Mouse (Mus musculus): Measurements from ENCODE around the gene Gm14496. TPM values are rescaled to one million over a fixed set of nuclear protein-coding genes. Genes with fewer than 3 reads are reported as not detected.
"Not testable (repeated sequence)": the region's sequence is repeated elsewhere in the genome, so short reads cannot be mapped to it uniquely, and the experiment has no call there.

Gene Gm14496
- not detected in 2 replicates for polyA plus RNA-seq (2014; fragmentation: Nextera tagmentation; extraction: Ambion mirVana)

DNA sequence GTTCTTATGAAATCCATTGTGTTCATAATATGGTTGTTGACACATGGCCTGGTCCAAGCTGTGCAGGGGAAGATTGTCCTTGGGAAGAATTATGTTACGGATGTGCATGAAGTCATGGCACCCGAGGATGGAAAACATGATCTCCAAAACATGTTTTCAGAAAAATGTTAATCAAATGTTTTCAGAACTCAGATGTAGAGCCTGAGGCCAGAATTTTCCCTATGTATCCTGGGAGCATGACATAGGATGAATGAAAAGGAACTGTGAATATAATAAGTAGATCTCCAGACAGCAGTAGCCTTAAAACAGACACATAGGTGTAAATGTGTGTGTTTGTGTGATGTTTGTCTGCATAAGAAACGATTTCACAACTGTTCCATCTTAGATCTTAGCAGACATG lies at the start of gene Gm14496:
TSS of gene Gm14496 (plus strand) at position 301 of the 400 bp plus-strand sequence.
- 57% methylated on average over 3 of the region's 3 CpGs for WGBS
- Histone ChIP-seq H3K4me2 (replicated peaks; ENCODE audit: low read depth, low read length) (no peak within 1 kb of the TSS), H3K27me3 (ENCODE audit: control insufficient read depth, insufficient read depth, low read length) (no peaks in the 10 kb centered on the region), H3K4me3 (ENCODE audit: low read length) (no peak within 1 kb of the TSS), H3K27ac (ENCODE audit: low read depth, low read length) (no peak within 1 kb of the TSS), H3K9me3 (ENCODE audit: control insufficient read depth, low read length) (no peaks in the 10 kb centered on the region), H3K4me1 (ENCODE audit: control insufficient read depth, insufficient read depth, low read length) (no peaks in the 10 kb centered on the region), H3K9ac (ENCODE audit: low read depth, low read length) (no peak within 1 kb of the TSS), H3K36me3 (ENCODE audit: control insufficient read depth, insufficient read depth, low read length) (no peaks in the 10 kb centered on the region)
- no peak for ATAC-seq (ENCODE audit: low FRiP score, low TSS enrichment)

DNA sequence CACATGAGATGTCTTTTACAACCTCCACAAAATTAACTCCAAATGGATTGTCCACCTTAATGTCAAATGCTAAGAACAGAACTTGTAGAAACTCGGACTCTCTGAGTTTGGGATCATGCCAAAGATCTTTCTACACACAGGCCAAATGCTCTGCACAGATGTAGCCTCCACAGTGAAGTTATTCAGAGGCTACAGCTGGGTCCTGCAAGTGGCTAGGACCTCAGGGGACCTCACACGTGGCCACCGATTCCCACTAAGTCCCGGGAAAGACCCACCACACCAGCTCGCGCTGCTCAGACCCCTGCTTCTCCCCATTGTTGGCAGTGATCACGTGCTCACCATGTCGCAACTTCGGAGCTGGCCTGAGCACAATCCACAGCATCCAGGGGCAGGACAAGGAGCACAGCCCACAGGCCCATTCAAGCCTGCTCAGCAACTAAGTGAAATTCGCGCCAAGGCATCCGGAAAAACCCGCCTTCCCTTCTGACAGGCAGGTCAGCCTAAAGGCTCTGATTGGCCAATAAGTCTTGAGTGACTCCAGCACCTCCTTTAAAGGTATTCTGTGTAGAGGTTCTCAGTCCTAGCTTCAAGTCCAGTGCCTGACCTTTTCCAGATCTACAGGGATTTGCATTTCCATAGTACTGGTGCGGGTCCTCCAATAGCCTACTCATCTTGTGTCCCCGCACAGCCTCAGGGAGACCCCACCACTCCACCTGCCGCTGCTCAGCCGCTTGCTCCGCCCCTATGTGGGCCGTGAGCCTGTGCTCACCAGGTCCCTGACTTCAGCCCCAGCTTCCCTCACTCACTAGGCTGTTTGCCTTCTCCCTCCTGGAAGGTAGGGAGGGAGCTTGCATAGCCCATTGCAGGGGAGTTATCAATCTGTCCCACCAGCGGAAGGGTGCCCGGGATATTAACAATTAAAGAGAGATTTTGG lies 37.9 kb upstream of the Gm14496 start:
- H3K4me2 ChIP-seq (replicated peaks; ENCODE audit: low read depth, low read length), result peak overlapping the region; percentile 34
- H3K27ac ChIP-seq (ENCODE audit: low read depth, low read length); H3K9ac ChIP-seq (ENCODE audit: low read depth, low read length); H3K27me3 ChIP-seq (ENCODE audit: control insufficient read depth, insufficient read depth, low read length); H3K4me1 ChIP-seq (ENCODE audit: control insufficient read depth, insufficient read depth, low read length); H3K36me3 ChIP-seq (ENCODE audit: control insufficient read depth, insufficient read depth, low read length); H3K9me3 ChIP-seq (ENCODE audit: control insufficient read depth, low read length): not testable (repeated sequence)
- 0 out of 2 replicates have a peak overlapping the region, but pooled peaks have one; percentile 14 for H3K4me3 ChIP-seq (ENCODE audit: low read length)
- ATAC-seq (ENCODE audit: low FRiP score, low TSS enrichment), result peak; percentile 76
- WGBS, result 23% methylated on average over 21 of the region's 21 CpGs

DNA sequence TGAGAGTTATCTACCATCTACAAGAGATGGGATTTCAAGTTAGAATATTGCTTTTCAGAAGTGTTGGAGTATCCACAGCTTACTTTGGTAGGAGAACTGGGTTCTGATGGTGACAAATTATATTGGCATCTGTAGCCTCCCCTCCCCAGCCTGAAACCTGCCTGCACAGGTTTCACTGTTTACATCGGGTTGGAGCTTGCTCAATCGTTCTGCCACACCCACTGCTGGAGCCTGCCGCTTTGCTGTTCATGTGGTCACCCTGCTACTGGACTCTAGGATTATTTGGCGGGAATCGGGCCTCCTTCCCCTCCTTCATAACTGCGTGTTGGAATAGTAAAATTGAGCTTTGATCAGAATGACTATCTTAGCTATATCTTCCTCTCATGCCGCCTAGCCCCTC lies 22.5 kb upstream of the Gm14496 start:
- no peak overlapping the region for H3K4me2 ChIP-seq (replicated peaks; ENCODE audit: low read depth, low read length)
- no peaks in the 10 kb centered on the region for H3K36me3 ChIP-seq (ENCODE audit: control insufficient read depth, insufficient read depth, low read length)
- WGBS, result 79% methylated on average over 7 of the region's 7 CpGs
- H3K9me3 ChIP-seq (ENCODE audit: control insufficient read depth, low read length), result no peaks in the 10 kb centered on the region
- H3K27me3 ChIP-seq (ENCODE audit: control insufficient read depth, insufficient read depth, low read length), result no peaks in the 10 kb centered on the region; the same call in 1 of the 2 replicates
- no peak overlapping the region for H3K4me3 ChIP-seq (ENCODE audit: low read length)
- H3K4me1 ChIP-seq (ENCODE audit: control insufficient read depth, insufficient read depth, low read length), result no peaks in the 10 kb centered on the region
- H3K27ac ChIP-seq (ENCODE audit: low read depth, low read length), result no peak overlapping the region
- H3K9ac ChIP-seq (ENCODE audit: low read depth, low read length), result no peak overlapping the region
- no peak for ATAC-seq (ENCODE audit: low FRiP score, low TSS enrichment)

DNA sequence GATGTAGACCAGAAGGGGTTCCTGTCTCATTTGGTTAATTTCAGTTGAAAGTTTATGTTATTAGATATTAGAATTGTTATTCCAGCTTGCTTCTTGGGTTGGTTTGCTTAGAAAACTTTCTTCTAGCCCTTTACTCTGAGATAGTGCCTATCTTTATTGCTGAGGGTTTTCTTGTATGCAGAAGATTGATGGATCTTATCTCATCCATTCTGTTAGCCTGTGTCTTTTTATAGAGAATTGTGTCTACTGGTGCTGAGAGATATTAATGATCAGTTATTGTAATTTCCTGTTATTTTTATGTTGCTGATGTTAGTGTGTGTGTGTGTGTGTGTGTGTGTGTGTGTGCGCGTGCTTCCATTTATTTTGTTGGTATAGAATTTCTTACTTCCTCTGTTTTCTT lies 21.7 kb upstream of the Gm14496 start:
- Histone ChIP-seq H3K4me1 (ENCODE audit: control insufficient read depth, insufficient read depth, low read length) (no peaks in the 10 kb centered on the region), H3K4me3 (ENCODE audit: low read length) (no peak overlapping the region), H3K27ac (ENCODE audit: low read depth, low read length) (no peak overlapping the region), H3K9ac (ENCODE audit: low read depth, low read length) (no peak overlapping the region), H3K9me3 (ENCODE audit: control insufficient read depth, low read length) (no peaks in the 10 kb centered on the region), H3K36me3 (ENCODE audit: control insufficient read depth, insufficient read depth, low read length) (no peaks in the 10 kb centered on the region), H3K27me3 (ENCODE audit: control insufficient read depth, insufficient read depth, low read length) (no peaks in the 10 kb centered on the region; the same call in 1 of the 2 replicates), H3K4me2 (replicated peaks; ENCODE audit: low read depth, low read length) (no peak overlapping the region)
- no peak for ATAC-seq (ENCODE audit: low FRiP score, low TSS enrichment)
- 95% methylated on average over 2 of the region's 2 CpGs for WGBS

DNA sequence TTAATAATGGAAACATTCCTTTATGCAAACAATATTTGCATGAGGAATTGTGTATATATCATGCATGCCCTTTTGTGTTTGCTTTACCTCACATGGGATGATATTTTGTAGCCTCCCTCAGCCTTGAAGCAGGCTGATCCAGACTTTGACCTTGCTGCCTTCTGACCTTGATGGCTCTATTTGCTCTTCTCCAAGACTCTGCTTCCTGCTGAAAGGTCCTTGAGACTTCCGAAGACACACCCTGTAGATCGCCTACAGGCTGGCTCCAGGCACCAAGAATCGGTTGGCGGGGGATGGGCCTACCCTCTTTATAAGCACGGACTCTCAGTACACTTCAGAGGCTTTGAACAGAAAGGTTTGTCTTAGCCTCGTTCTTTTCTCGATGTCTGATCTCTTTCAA lies 9.0 kb upstream of the Gm14496 start:
- H3K4me3 ChIP-seq (ENCODE audit: low read length); H3K27me3 ChIP-seq (ENCODE audit: control insufficient read depth, insufficient read depth, low read length); H3K4me2 ChIP-seq (replicated peaks; ENCODE audit: low read depth, low read length); H3K9ac ChIP-seq (ENCODE audit: low read depth, low read length); H3K36me3 ChIP-seq (ENCODE audit: control insufficient read depth, insufficient read depth, low read length); H3K27ac ChIP-seq (ENCODE audit: low read depth, low read length); H3K9me3 ChIP-seq (ENCODE audit: control insufficient read depth, low read length); H3K4me1 ChIP-seq (ENCODE audit: control insufficient read depth, insufficient read depth, low read length); ATAC-seq (ENCODE audit: low FRiP score, low TSS enrichment): not testable (repeated sequence)
- WGBS, result 73% methylated on average over 7 of the region's 7 CpGs

Other genes starting within 250 kb of the Gm14496 start
- not detected in 2 replicates for gene Myt1, start 227.8 kb upstream of the Gm14496 start, polyA plus RNA-seq (2014; fragmentation: Nextera tagmentation; extraction: Ambion mirVana)
- gene Pcmtd2, start 153.3 kb upstream of the Gm14496 start, polyA plus RNA-seq (2014; fragmentation: Nextera tagmentation; extraction: Ambion mirVana), result 19.9 and 30.0 TPM in 2 replicates
- 76.9 and 78.5 TPM in 2 replicates for gene Polr3k, start 126.8 kb upstream of the Gm14496 start, polyA plus RNA-seq (2014; fragmentation: Nextera tagmentation; extraction: Ambion mirVana)

Measured in kidney, embryonic 14.5 days (tissue).